Mouse (Mus musculus): Measurements from ENCODE around the gene Plekhd1.

DNA sequence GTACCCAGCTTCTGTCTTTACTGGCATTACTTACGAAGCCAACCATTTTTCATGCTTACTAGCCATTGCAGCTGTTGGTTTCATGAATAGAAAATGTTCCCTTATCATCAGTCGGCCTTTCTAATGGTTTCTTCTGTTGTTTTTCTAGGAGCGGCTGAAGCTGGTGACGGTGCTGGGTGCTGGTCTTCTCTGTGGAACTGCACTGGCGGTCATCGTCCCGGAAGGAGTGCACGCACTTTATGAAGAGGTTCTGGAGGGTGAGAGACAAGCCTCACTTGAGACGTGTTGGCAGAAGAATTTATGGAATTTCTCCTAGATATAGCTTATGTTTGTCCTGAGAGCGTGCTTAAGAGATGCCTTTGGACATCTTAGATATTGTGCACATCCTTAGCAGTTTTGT is 30.1 kb upstream of the Plekhd1 start:
- TF ChIP-seq EP300 (IDR thresholded peaks at IDR 0.05; ENCODE audit: low read length) = no peak
- TF ChIP-seq TCF12 (IDR thresholded peaks at IDR 0.05; ENCODE audit: low read depth, low read length) = no peak
- no peak for TF ChIP-seq CTCF (conservative IDR thresholded peaks at IDR 0.05 in 1 of 2, IDR thresholded peaks at IDR 0.05 in 1 of 2; ENCODE audit: low read depth in 2 of 2, low read length in 2 of 2)

All from CH12.LX (cell line).